Mouse (Mus musculus): Measurements from ENCODE around the gene Farp1.
"Not testable (repeated sequence)": the region's sequence is repeated elsewhere in the genome, so short reads cannot be mapped to it uniquely, and the experiment has no call there.

The Farp1 gene

GRCm38 (mm10) chr14:121104760-121105329 is 69.8 kb downstream of the Farp1 start:
- no peak for DNase-seq (ENCODE audit: low read depth, low spot score)

DNA sequence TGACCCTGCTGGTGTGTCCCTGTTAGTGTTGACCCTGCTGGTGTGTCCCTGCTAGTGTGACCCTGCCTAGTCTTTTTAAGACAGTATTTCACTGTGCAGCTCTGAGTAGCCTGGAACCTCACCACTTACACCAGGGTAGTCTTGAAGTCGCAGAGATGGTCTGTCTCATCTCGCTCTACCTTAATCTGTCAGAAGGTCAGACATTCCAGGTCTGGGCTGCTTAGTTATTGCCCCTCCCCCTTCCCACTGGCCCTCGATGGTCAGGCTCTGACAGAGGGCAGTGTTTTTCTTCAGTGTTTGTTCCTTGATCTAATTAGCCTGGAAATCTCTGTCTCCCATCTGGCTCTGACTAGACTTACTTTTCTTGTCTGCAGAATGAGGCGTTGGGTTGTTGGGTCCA is 71.9 kb downstream of the Farp1 start:
- DNase-seq (ENCODE audit: low read depth, low spot score): no peak

DNA sequence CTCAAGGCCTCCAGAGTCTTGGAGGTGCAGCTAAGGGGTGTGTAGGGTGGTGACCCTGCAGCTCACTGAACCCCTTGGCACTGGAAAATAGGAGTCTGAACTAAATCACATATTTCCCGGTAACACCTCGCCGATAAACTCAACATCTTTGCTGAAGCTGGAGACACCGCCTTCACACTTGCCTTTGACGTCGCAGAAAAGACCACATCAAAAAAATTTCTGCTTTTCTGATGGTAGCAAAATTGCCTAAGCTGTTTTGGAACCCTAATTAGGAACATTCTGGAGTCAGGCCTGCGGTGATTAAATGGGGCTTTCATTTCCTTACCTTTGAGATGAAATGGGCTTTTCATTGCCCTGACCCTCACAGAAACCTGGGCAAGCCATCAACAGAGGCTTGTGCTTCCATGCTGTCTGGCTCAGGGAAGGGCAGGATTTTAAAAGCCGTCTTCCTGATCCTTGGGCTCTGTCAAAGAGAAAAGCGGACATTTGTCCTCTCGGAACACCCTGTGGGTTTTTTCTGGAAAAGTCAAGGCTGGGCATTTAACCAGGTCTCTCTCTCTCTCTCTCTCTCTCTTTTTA is 72.8 kb downstream of the Farp1 start:
- no peak for DNase-seq (ENCODE audit: low read depth, low spot score)

- DNase-seq (ENCODE audit: low read depth, low spot score): peak; percentile 79
Measured at GRCm38 (mm10) chr14:121108439-121109115, 73.6 kb downstream of the Farp1 start.

DNA sequence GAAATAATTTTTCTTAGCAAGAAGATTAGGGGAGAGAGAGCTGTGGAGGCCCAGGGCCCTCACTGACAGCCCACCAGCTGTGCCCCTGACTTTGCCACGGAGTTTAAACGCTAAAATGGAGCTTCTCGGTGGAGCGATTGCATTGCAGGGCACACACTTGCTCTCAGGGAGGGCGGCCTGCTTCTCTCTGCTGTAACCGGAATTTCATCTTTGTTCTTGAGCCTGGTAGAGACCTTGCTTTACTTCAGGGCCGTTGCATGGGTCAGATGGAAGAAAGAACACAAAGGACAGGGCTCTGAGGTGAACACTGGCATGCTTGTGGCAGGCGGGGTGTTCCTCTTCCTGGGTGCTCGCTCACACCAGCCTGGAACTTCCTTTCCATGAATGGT is 74.1 kb downstream of the Farp1 start:
- no peak for DNase-seq (ENCODE audit: low read depth, low spot score)

- no peak for DNase-seq (ENCODE audit: low read depth, low spot score)
Measured at GRCm38 (mm10) chr14:121110492-121111267, 75.7 kb downstream of the Farp1 start.

GRCm38 (mm10) chr14:121112061-121112460 is 77.1 kb downstream of the Farp1 start:
- no peak for DNase-seq (ENCODE audit: low read depth, low spot score)

DNA sequence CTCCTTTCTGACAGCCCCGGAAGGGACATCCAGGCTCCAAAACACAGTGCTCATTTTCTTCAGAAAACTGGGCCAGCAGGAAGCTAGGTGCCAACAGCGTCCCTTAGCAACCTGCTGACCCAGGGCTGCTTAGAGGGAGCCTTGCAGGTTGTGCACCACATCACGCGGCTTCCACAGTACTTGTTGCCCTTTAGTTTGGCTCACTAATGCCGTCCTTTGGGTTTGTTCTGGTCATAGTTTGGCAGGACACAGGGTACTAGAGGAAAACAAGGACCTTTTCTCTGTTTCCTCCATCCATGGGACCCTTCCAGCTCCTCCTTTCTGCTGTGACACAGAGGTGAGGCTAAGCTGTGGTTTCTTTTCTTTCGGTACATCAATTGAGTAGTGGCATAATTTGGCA is 78.8 kb downstream of the Farp1 start:
- no peak for DNase-seq (ENCODE audit: low read depth, low spot score)

- no peak for DNase-seq (ENCODE audit: low read depth, low spot score)
Measured at GRCm38 (mm10) chr14:121116696-121117095, 81.7 kb downstream of the Farp1 start.

DNA sequence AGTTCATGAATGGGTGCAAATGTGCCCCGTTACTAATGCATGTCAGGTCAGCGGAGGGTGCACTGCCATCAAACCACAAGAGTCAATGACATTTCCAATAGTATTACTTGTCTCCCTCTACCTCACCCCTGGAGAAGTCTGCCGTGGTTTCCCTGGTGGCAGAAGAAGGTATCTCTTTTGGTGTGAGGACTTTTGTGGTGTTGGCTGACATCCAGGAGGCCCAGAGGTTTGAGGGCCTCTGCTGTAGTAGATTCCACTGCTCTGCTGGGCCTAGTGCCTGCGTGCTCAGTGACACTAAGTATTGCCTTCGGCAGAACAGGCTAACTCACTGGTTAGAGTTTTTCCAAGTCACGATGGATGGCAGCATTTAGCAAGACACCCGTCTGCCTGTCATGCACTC is 83.9 kb downstream of the Farp1 start:
- DNase-seq (ENCODE audit: low read depth, low spot score): no peak

GRCm38 (mm10) chr14:121121664-121122063 is 86.7 kb downstream of the Farp1 start:
- DNase-seq (ENCODE audit: low read depth, low spot score): no peak

- DNase-seq (ENCODE audit: low read depth, low spot score): no peak
Measured at GRCm38 (mm10) chr14:121122852-121123251, 87.9 kb downstream of the Farp1 start.

GRCm38 (mm10) chr14:121124409-121125010 is 89.5 kb downstream of the Farp1 start:
- no peak for DNase-seq (ENCODE audit: low read depth, low spot score)

DNA sequence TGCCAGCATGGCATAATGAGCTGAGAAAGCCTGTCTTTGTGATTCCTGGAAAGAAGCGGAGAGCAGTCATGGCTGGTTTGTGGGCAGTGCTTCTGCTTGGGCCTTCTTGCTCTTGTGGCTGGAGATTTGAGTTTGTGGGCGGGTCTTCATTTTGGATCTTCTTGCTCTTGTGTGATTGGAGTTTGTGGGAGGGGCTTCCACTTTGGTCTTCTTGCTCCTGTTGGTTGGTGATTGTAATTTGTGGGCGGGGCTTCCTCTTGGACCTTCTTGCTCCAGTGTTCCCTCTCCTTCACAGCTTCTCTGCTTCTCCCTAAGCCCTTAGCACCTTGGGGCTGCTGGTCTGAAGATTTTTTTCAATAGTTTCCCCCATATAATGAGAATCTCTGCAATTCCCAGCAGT is 90.7 kb downstream of the Farp1 start:
- DNase-seq (ENCODE audit: low read depth, low spot score): no peak

GRCm38 (mm10) chr14:121126291-121126690 is 91.3 kb downstream of the Farp1 start:
- no peak for DNase-seq (ENCODE audit: low read depth, low spot score)

DNA sequence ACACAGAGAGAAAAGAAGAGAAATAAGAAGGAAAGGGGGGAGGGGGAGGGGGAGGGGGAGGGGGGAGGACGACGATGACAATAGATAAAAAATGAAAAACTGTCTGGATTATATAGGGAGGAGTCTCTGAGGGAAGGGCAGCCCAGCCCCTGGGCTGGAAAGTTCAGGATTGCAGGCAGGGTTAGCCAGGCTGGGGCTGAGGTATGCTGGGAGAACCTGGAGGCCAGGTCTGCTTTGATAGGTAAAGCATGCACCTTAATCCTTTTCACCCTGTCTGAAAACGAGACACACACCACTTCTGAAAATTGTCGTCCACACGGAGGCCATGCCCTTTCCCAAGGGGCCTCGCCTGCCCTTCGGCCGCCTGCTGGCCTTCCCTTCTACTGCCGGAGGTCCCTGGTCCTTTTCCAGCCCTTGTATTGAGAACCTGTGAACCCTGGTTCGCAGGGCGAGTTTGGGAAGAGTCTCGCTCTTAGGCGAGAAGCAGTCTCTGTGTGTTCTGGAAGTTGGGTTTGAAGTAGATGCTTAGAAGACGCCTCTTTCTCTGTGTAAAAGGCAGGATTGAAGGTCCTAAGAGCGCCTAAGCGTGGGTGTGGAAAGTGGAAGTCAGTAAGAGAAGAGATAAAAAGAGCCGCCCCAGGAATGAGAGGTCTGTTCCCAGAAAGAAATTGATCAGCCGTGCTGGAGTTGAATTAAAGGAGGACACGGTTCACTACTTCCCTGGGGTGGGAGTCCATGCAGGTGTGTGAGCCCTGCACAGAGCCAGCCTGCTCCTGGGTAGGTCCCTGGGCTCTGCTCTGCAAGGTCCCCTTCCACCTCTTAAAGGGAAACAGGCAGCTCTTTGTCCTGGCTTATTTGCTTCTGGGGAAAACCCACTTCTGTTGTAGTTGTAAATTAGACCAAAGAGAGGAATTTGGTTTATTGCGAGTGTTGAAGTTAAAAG is 94.1 kb downstream of the Farp1 start:
- DNase-seq (ENCODE audit: low read depth, low spot score): no peak

GRCm38 (mm10) chr14:121130351-121130750 is 95.4 kb downstream of the Farp1 start:
- not testable (repeated sequence) for DNase-seq (ENCODE audit: low read depth, low spot score)

DNA sequence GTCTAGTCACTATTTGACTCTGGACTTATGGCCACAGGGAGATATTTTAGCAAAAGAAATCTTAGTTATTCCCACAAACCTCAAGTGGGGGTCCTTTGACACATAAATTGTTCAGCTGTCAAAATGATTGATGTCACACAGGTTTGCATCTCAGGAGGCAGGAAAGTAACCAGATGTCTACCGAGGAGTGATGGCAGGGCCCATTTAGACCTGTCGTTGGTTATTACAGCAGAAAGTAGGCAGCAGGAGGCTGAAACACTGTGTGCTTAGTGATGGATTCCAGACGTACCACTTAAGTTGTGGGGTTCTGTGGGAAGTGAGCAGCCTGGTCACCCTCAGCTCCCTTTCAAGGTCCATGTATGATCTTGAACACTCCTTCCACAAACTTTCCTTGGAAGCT is 99.4 kb downstream of the Farp1 start:
- DNase-seq (ENCODE audit: low read depth, low spot score): peak; percentile 47

GRCm38 (mm10) chr14:121143831-121144455 is 108.9 kb downstream of the Farp1 start:
- DNase-seq (ENCODE audit: low read depth, low spot score): no peak

DNA sequence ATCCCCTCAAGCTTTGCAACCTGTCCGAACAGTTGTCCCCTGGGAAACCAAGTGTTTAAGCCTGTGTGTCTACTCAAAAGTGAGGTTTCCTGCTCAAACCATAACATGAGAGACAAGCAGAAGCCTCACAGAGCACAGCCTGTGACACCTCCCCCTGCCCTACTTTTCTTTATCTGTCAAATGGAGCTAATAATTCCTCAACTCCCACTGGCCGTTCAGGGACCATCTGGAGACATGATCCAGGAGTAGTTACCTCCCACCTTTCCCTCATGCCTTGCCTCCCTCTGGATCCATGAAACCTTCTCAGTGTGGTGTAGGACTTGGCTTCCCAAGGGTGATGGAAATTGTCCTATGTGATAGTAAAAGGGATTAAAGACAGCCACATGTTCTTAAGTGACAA is 109.5 kb downstream of the Farp1 start:
- DNase-seq (ENCODE audit: low read depth, low spot score): no peak

GRCm38 (mm10) chr14:121145291-121145690 is 110.3 kb downstream of the Farp1 start:
- DNase-seq (ENCODE audit: low read depth, low spot score): no peak
